Mouse (Mus musculus) layer of hippocampus, adult 18-20 months (tissue): ENCODE measurements at regions not wholly inside any gene's neighbourhood (a gene's known extent, or its start where the extent isn't known, plus 50 kb on each side); places are given as distances from the start of the nearest gene placed in this dataset.

Experiments used
- DNase-seq, 2 experiments: peaks; one replicate each; pipeline ENCODE4 v3.0.0; 2022; ENCODE audit warnings: low spot score in 2 of 2

DNA sequence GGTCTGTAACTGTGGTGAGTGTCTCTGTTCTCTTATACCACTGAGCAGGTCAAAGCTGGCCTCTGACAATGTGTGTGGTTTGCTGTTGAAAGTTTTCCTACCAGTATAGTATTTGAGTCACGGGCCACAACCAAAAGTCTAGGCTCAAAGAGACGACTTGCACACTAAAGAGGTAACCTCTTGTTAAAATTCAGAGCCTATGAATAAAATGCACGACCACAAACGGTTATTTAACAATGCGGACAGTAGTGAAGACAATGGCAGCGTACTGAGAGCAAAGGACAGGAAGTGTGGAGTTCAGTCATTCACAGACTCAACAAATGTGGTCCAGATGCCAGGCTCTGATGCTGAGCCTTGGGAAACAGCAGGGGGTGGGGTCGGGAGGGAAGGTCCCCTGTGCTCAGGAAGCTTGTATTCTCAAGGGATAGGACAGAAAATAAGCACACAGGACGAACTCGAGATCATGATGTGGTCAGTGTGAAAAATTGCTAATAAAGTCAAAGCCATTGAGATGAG lies 160.2 kb upstream of the Spdye4c start:
- DNase-seq = no peak

DNA sequence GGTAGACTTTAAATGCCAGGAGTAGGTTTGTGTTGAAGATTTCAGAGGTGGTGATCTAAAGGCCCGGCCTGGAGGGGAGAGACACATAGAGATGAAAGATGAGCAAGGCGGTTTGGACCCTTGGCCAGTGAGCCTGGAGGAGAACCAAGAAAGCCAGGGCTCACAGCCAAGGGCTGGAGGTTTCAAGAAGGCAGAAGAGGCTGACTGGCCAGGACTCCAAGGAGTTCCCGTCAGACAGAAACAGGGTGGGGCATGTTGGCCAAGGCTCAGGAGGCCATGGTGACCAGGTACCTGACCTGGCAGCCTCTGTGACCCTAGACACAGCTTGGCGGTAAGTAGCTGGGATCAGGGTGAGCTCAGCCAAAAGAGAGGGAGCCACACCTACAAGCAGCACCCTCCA lies 159.3 kb upstream of the Spdye4c start:
- DNase-seq = no peak

DNA sequence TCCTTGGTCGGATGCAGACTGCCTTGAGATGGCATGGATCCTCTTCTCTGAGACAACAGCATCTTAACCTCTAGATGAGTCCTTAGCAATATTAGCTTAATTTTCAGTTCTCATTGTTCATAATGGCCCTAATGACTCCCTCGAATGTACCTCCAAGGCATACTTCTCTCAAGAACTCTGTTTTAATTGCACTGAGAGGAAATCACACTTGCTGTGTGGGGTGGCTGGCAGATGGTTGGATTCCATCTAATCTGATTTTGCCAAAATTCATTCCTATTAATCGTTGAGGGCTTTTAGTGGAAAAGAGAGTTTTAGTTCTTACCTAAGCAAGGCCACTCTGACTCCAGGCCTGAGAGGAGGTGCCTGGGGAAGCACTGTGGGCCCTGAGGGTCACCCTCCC lies 158.3 kb upstream of the Spdye4c start:
- DNase-seq = peak; percentile 30 to 68

DNA sequence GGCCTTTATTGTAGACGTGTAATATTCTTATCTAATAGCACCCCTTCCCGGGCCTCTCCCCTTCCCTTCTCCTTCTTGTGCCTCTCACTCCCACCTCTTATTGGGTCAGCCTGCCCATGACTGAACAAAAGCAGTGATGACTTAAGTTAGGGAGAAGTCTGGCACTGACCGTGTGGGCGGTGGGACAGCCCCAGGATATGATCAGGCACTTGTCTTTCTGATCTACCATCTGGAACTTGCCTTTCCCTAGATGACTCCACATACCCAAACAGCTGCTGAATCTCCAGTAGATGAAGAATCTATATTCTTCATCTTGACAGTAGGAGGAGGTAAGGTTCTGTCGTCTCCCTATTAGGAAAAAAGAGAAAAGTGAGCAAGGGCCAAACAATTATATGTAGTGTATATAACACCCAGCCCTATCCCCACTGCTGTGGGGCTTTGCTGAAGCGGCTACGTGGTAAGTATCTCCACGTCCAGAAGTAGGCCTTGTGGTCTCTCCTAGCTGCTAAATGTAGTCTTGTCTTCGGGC lies 157.4 kb upstream of the Spdye4c start:
- DNase-seq = no peak

DNA sequence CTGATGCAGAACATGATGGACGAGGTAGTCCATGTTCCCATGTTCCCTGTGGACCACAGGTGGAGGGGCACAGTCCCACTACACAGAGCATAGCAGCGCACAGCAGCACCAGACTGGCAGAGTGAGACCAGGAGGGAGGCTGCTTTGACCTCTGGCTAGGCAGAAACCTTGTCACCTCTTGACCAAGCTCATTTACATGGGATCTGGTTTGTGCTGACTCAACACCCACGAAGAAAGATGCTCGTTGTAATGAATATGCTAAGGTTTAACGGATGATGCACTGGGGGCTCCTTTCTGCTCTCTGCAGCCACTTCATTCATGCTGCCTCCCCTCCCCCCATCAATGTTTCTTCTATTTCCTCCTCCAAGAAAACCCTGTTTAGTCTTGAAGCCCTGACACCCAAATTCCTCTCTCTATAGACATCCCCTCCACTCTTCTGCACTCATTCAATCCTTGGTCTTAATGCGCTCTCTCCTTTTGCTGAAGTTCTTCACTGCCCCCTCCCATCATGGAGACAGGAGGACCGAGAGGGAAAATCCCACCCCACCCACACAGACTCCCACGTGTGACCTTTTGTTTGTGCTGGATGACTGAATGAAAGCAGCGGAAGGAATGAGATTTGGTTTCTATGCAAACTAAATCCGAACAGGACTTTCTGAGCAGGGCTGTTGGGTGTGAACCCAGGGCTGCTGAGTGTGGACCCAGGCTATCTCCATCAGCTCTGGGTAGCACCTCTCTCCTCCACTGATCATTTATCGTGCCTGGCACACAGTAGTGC lies 156.6 kb upstream of the Spdye4c start:
- no peak for DNase-seq

DNA sequence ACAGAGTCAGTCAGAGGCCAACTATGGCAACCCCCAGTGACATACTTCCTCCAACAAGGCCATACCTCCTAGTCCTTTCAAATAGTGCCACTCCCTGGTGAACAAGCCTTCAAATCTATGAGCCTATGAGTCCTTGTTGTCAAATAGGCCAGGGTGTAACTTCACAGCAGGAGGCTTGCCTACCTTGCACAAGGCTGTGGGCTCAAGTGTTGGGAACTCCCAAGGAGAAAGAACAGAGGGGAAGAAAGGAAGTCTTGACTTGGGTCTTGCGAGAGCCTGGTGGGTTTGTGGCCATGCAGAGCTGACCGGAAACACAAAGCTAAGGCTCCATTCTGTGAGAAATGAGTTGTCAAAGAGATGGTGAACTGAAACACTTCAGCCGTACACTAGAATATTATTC lies 154.6 kb upstream of the Spdye4c start:
- DNase-seq = no peak

DNA sequence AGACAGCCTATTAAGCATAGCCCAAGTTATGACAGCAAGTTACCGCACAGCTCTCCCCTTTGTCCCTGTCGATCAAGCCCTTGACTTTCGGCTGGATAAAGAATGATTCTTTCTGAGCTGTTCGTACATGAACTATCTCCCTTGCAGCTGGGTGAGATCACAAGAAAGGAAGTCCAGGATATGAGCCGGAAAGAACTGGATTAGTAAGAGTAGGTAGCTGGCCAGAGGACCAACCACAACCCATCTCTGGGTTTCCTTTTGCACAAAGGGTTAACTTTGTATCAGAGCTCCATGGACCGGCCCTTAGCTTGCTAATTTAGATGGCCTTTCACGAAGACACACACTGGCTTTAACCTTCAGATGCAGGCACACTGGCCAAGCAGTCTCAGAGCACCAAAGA lies 153.3 kb upstream of the Spdye4c start:
- DNase-seq = no peak

DNA sequence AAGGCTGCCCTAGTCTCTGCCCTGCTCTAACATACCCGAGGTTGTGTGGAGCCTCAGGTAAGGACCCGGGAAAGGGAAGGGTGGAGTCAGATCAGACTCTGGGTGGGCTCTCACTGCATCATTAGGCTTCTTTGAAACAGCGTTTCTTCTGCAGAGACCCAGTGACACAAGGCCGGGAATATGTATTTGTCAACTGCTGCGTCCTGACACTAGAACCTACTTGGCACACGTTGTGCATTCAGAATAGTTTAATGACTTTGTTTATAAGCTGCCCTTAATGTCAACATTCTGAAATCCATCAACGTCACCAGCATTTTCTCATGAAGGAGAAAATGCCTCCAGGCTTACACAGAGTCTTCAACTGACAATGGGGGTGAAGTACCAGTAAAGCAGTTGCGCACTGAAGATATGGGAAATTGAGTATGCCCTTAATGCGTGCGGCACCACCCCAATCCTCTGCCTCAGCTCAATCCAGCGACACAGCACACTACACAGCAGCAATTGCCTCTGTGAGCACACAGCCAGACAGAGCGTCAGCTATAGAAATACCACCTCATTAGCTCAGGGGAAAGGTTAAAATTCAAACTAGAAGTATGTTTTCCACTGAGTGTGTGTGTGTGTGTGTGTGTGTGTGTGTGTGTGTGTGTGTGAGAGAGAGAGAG lies 152.7 kb upstream of the Spdye4c start:
- DNase-seq = no peak

DNA sequence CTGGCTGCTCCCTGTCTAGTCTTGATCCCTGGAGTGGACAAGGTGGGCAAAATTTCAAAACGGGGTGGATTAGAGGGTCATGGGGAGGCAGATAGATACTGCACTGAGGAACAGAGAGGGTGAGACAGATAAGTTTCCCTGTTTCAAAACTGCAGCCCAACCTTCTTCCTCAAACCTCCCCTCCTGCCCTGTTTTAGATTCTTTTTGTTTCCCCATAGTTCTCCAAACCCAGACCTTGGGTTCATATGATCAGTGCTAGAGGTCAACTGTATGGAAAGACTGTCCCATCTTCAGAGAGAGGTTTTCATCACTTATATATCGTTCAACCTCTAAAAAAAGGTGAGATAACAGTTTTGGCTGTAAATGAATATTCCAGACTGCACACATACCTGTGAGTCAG lies 152.1 kb upstream of the Spdye4c start:
- DNase-seq = no peak

DNA sequence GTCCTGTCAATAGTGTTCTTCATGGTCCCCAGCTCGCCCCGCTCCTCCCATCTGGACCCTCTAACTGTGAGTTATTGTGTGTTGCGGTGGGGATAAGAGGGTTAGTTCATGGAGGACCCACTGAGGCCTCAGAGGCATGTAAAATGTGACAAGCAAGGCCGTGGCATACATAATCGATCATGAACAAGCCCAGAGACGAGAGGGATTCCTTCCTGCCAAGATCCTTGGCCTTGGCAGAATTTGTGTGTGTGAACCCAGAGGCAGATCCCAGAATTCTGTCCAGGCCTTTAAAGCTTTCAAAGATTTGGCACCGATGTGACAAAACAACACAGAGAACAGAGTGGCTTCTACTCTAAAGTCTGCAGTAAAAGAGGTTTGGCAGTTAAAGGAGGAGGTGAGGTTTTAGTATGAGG lies 146.4 kb upstream of the Spdye4c start:
- DNase-seq = no peak

DNA sequence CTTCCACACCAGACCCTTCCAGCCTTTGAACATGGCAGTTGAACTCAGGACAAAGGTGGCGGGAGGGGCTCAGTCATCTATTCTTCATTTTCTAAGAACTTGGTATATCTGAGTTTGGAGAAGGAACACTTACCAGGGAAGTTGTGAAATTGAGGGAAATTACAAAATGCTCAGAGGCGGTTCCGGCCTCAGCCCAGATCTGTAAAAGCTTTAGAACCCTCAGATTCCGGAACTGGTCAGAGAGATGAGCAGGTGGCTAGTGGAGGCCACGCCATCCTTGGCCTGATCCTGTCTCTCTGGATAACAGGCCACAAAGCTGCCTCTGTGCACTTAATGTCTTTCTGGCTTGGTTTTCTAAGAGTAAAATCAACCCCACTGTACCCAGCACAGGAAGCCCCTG lies 145.6 kb upstream of the Spdye4c start:
- no peak for DNase-seq

DNA sequence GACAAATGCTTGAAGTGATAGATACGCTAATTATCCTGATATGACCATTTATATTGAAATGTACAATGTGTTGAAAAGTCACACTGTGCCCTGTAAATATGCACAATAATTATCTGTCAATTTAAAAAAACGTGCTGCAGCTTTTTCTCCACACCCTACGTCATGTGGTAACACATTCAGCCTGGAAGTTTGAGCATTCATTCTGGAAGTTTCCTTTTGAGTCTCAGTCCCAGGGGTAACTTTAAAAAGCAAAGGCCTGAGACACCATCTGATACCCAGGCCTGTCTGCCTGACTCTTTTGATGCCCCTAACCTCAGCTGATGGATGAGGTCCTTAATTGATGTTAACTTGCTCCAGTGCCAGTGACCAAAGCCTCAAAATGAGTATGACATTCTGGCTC lies 141.7 kb upstream of the Spdye4c start:
- no peak for DNase-seq

DNA sequence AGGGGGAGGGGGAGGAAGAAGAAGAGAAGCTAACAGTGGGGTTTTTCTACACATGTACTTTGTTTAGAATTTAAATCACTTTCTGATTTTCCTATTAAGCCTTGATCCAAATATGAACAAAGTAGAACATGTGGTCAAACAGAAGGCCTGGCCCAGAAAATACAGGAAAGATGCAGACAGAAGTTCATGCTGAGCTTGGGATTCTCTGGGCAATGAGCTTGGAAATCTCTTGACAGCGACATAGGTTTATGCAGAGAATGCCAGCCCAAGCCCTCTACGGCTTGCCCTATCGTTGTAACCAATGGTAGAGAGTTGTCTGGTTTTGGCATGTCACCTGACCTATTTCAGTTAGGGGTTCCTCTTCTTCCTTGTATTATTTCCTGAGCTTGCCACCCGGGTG lies 141.0 kb upstream of the Spdye4c start:
- peak in 1 of 2 experiments; percentile 48 for DNase-seq

DNA sequence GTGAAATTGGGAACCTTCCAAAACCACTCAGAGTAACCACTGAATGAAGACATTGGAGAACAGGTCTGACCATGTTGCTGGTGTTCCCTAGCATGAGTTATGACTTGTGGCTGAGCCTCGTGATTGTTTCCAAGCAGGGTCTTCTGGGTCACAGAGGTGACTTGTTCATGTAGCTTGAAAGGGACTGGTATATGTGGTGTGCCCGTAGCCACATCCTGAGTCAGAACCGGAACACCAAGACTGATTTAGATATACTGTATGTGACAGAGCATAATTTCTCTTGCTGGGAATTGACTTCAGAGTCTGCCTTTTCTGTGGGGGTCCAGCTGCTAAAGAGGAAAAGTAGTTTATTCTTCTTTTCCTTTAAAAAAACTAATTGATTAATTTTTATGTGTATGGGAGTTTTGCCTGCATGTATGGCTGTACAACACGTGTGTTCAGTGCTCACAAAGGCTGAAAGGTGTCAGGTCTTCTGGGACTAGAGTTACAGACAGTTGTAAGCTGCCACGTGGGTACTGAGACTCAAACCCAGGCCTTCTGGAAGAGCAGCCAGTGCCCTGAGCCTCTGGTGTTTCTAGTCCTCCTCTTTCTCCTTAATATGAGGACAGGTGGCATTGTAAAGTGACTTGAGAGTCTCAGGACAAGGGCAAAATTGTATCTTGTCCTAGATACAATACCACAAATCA lies 139.3 kb upstream of the Spdye4c start:
- DNase-seq = no peak

DNA sequence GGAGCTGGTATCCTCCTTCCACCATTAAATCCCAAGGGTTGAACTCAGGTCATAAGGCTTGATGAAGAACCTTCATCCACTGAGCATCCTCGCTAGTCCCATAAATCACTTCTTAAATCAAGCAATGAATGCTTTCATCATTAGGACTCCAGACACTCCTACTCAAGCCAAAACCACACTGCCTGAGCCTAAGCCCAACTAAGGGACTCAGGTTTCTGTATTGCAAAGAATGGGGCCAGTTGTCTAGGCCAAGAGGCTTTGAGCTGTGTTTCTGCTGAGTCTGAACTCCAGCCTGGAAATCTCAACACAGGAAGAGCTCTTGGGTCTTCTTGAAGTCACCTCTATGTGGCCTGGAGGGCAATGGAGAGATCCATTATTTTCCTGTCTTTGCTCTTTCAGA lies 138.4 kb upstream of the Spdye4c start:
- no peak for DNase-seq

DNA sequence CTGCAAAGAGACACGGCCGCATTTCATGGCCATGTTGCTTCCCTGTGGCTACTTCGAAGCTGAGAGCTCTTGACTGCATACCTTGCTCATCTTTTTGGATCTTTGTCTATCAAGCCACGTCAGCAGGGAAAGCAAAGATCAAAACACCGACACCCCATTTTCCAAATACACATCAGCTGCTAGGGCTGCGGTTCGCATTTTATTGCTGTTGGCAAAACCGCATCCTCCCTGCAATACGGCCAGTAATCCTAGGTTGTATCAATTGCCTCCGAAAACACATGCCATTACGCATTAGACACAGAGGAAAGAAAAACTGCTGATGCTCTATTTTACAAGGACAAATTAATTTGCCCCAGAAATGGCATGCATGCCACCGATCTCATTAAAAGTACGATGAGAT lies 136.5 kb upstream of the Spdye4c start:
- DNase-seq = no peak

DNA sequence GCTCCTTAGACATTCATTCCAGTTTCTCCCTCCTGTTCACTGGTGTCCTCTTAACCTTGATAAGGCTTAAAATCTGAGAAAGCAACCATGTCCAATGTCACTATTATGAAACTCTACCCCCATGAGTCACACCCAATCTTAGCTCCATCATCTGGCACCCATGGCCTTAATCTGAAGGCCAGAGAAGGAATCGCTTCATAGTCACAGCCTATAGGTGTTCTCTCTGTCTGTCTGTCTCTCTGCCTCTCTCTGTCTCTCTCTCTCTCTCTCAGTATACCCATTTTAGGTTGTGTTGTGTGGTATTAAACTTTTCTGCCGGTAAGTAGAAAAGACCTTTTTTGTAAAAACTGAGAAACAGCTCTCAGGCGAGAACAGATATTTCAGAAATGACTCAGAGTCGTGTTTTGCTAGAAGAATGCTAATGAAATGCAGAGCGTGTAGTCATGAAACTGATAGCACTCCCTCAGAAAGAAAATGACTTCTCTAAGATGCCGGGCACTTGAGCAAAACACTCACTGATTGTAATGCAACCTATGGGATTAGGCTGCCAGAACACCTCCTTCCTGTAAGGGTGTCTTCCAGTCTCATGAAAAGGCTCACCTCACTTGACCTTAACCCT lies 133.3 kb upstream of the Spdye4c start:
- no peak for DNase-seq

DNA sequence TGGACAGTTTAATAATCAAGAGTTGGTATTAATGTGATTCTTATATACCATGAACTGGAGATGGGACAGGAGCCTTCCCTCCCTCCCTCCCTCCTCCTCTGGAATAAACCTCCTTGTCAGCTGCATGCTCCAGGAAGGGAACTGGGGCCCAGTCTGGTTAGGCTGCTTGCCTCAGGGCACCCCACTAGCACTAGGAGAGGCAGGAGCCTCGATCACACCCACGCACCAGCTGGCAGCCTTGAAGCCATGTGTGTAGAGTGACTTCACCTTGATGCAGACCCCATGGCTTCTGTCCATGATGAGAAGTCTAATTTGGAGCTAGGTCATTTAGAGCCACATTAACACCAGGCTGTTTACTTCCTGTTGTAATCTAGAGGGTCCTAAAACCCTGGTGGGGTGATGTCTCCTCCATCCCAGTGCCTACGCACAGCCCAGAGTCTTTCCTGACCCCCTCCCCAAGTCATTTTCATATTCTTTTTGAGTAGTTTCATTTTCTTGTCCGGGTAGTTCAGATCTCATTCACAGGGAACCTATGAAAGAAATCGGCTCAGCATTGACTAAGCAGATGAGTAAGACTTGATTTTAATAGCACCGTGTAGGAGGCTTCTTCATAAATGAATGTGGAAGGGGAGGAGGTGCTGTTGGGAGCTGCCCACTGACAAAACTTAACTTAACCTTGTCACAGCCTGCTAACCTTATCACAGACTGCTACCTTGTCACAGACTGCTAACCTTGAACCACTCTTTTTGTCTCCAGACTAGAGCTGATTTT lies 125.6 kb upstream of the Spdye4c start:
- no peak for DNase-seq

DNA sequence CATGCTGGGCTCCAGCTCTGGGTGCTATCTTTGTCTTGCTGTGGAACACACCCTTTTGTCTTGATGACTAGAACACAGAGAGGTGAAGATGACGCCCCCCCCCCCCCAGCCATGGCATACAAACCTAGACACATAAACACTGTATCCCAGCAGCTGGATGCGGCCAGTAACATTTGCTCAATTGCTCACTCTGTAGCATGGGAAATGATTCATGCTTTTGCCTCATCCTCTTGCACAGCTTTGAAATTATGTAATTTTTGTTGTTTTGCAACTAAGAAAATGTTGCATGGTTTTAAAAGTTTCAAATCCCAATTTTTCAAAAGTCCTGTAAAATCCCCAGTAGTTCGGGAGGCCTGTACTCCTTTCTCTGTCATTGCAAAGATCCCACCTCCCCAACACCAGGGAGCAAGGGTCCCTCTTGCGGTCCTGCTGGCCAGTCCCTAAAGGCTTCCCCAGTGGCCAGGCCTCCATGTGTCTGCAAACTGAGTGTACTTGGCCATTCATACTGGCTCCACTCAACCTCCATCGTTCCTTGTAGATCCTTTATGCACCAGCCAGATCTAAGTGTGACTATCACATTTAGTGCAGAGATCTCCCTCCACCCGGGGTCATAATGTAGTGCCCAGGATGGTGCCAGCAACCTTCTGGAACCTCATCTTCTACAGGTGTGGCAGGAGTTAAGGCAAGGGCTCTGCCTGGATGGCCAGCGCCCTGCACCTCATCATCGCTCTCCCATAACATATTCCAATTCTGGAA lies 123.3 kb upstream of the Spdye4c start:
- DNase-seq = peak in 1 of 2 experiments; percentile 24

DNA sequence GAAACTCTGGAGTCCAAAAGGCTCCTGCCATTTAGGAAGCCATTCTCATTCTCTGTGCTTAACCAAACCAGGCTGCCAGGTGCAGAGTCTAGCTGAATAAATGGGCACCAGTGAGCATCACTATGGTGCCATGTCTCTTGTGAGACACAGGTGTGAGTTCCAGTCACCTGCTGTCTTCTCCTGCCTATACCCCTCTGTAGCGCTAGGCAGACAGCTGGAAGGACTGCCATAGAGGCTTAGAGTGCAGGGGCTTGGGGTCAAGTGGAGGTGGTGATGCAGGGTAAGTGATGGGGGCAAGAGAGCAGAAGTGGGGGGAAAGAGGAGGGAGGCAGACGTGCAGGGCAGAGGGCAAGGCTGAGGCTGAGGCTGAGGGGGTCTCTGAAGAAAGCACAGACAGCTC lies 122.7 kb upstream of the Spdye4c start:
- no peak for DNase-seq
